Mouse (Mus musculus) kidney, embryonic 16.5 days (tissue): ENCODE data around the gene Il17f. TPM values are rescaled to one million over a fixed set of nuclear protein-coding genes. Genes with fewer than 3 reads are reported as not detected.
A peak's percentile ranks its signal among the peaks of the same experiment; 100 is the strongest.
"Not testable (repeated sequence)": the region's sequence is repeated elsewhere in the genome, so short reads cannot be mapped to it uniquely, and the experiment has no call there.

ENCODE experiments used
- ATAC-seq: fragments of 200-750 bp; cut with Nextera tagmentation; 2 replicates; pipeline ENCODE4 v1.8.0; 2017; ENCODE audit warnings: moderate TSS enrichment; ENCODE audit not compliant: low FRiP score, low TSS enrichment
- H3K27ac ChIP-seq: fragments of 300-500 bp; sonication (generic); 2 replicates; pipeline ENCODE4 v1.5.1; 2014; ENCODE audit warnings: low read length
- H3K27me3 ChIP-seq: fragments of 300-500 bp; sonication (generic); 2 replicates; pipeline ENCODE4 v1.6.1; 2014; ENCODE audit warnings: low read length, control low read depth, mixed read lengths; ENCODE audit not compliant: insufficient read depth
- H3K36me3 ChIP-seq: fragments of 300-500 bp; sonication (generic); 2 replicates; pipeline ENCODE4 v1.6.1; 2014; ENCODE audit warnings: low read length, control low read depth, mixed read lengths; ENCODE audit not compliant: insufficient read depth
- H3K4me1 ChIP-seq: fragments of 300-500 bp; sonication (generic); 2 replicates; pipeline ENCODE4 v1.6.1; 2014; ENCODE audit warnings: low read length, control low read depth, mixed read lengths; ENCODE audit not compliant: insufficient read depth
- H3K4me2 ChIP-seq: fragments of 300-500 bp; sonication (generic); replicated peaks from 2 replicates; pipeline ENCODE4 v1.6.1; 2014; ENCODE audit warnings: low read depth, low read length
- H3K4me3 ChIP-seq: fragments of 300-500 bp; sonication (generic); 2 replicates; pipeline ENCODE4 v1.5.1; 2014; ENCODE audit warnings: mild to moderate bottlenecking, low read length
- H3K9ac ChIP-seq: fragments of 300-500 bp; sonication (generic); replicated peaks from 2 replicates; pipeline ENCODE4 v1.6.1; 2014; ENCODE audit warnings: low read length
- H3K9me3 ChIP-seq: fragments of 300-500 bp; sonication (generic); 2 replicates; pipeline ENCODE4 v1.6.1; 2016; ENCODE audit warnings: low read length, control low read depth
- WGBS: fragments of 180-500 bp; shearing (Covaris S2); extraction: QIAGEN DNeasy Blood & Tissue Kit; methylation state at CpG from one replicate; pipeline ENCODE4 v1.1.7; 2014; 5-methylcytosine and 5-hydroxymethylcytosine counted together
- polyA plus RNA-seq: library from polyadenylated mRNA; unstranded; fragments of >200 nt; fragmentation: Nextera tagmentation; extraction: Ambion mirVana; gene quantifications from 2 replicates; pipeline ENCODE4 v1.2.1, GENCODE M21; 2015

Gene Il17f
- polyA plus RNA-seq, 1 experiment from 2014 or later, result not detected

DNA sequence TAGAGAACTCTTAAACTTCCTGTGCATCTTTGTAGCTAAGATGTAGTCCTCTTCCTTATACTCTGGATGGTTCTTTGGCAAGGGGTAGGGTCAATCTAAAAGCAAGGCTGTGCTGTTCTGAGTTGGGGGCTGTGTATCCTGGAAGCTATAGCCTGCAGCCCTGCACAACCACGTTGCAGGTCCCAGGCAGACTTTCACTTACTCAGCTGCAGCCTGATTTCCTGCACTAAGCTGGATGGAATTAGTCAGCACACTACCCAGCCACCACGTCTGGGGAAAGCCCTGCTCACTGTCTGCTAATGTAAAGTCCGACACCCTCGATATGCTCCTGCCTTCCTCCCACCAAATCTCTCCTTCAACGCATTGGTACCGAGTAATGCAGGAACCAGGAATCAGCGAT, 997 bp upstream of the Il17f start:
- Histone ChIP-seq H3K27ac (no peak overlapping the region), H3K36me3 (no peaks in the 10 kb centered on the region), H3K9me3 (no peaks in the 10 kb centered on the region), H3K4me3 (no peak overlapping the region), H3K4me1 (peaks cover 4% of the 10 kb centered on the region; the same call in 1 of the 2 replicates), H3K27me3 (no peaks in the 10 kb centered on the region), H3K9ac (no peak overlapping the region), H3K4me2 (no peak overlapping the region)
- 68% methylated on average over 7 of the region's 7 CpGs for WGBS
- ATAC-seq, result no peak

DNA sequence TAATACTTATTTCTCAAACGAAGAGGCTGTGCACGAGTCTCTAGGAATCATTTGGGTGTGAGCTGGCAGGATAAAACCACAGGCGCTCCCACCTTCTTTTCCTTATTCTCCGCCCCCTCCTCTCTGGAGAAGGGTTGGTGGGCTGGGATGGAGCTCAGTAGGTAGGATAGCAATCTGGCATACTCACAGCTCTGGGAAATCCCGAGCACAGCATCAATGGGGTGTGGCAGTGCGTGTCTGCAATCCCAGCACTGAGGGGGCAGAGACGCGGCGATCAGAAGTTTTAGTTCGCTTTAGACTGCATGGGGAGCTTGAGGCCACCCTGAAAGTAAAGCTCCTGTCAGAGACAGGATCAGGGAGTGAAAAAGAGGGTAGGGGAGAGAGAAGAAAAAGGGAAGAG, 2.0 kb downstream of the Il17f start:
- H3K27ac ChIP-seq, result no peak overlapping the region
- peak overlapping the region; percentile 40 for H3K4me2 ChIP-seq
- 31% methylated on average over 10 of the region's 10 CpGs for WGBS
- peaks cover 4% of the 10 kb centered on the region; the same call in 1 of the 2 replicates for H3K4me1 ChIP-seq
- no peaks in the 10 kb centered on the region for H3K27me3 ChIP-seq
- no peaks in the 10 kb centered on the region for H3K9me3 ChIP-seq
- H3K4me3 ChIP-seq, result peak overlapping the region; percentile 20; the same call in 1 of the 2 replicates
- ATAC-seq, result peak; percentile 54; the same call in 1 of the 2 replicates
- H3K9ac ChIP-seq, result no peak overlapping the region
- no peaks in the 10 kb centered on the region for H3K36me3 ChIP-seq

DNA sequence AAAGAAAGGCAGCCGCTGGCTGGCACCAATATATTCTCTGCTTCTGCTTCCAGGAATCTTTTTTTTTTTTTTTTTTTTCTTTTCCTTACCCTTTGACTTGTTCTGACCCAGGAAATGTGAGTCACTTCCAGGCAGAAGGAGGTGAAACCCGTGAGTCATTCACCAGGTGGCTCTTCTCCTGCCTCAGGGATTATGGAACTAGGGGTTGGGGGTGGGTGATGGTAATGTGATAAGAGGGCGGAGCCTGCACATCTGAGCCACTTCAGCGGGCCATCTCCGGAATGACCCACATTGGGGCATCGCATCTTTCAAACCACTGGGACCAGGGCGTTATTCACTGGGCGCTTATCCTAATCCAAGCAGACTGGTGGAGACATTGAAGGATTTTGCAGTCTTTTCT, 3.4 kb downstream of the Il17f start:
- no peak overlapping the region for H3K27ac ChIP-seq
- H3K36me3 ChIP-seq, result no peaks in the 10 kb centered on the region
- no peak overlapping the region for H3K4me3 ChIP-seq
- no peaks in the 10 kb centered on the region for H3K27me3 ChIP-seq
- H3K4me2 ChIP-seq, result no peak overlapping the region
- ATAC-seq, result no peak
- H3K4me1 ChIP-seq, result peaks cover 4% of the 10 kb centered on the region; the same call in 1 of the 2 replicates
- no peaks in the 10 kb centered on the region for H3K9me3 ChIP-seq
- WGBS, result 43% methylated on average over 8 of the region's 8 CpGs
- H3K9ac ChIP-seq, result no peak overlapping the region

DNA sequence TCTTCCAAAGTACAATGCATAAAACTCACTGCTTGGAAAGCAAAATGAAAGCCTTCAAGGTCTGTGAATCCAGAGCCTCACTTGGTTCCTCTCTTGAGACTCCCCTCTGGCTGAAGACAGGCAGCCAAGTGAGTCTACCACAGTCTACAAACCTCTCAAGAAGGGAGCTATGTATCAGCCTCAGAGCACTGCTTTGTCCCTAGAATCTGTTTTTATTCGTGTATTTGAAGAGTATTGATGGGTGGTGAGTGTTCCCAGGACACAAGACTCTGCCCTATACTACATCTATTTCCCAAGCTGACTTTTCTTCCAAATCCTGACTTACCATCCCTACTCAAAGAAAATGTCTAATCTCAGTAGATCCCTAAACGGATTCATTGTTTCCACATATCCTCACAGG, 12.1 kb downstream of the Il17f start:
- WGBS, result 79% methylated on average over 2 of the region's 2 CpGs
- H3K36me3 ChIP-seq, result no peaks in the 10 kb centered on the region
- H3K9ac ChIP-seq, result no peak overlapping the region
- peaks cover 2% of the 10 kb centered on the region for H3K9me3 ChIP-seq
- H3K27ac ChIP-seq, result no peak overlapping the region
- no peak overlapping the region for H3K4me2 ChIP-seq
- no peaks in the 10 kb centered on the region for H3K4me1 ChIP-seq
- H3K4me3 ChIP-seq, result no peak overlapping the region
- no peak for ATAC-seq
- no peaks in the 10 kb centered on the region for H3K27me3 ChIP-seq

DNA sequence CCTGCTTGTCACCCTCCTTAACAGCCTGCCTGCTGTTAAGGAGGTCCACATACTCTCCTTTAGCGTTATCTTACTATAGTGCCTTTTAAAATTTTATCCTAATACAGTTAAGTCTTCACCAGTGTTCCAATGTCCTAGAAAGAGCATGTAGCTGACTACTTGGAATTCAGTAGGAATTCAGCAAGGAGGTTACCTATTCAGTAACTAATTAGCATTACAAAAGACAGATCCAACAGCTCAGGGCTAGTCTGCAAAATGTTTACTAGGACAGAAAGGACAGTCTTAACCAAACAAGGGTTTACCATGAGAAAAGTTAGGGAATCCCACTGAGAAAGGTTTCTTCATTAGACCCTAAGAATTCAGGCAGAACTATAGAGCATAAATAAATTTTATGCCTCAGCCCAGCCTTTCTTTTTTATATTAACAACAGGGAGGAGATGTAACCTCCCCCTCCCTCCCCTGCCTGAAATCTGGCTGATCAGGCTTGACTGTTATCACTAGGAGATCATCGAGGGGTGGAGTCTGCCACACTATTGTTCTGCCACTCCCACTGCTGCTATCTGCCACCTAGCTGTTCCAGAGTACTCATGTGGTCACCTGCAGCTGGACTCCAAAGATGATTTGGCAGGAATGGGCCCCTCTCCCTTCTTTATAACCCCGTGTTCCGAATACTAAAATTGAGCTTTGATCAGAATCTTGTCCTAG, 16.2 kb downstream of the Il17f start:
- H3K27me3 ChIP-seq, ATAC-seq, H3K4me2 ChIP-seq, H3K27ac ChIP-seq, H3K36me3 ChIP-seq, H3K4me3 ChIP-seq, H3K4me1 ChIP-seq, H3K9me3 ChIP-seq, H3K9ac ChIP-seq: not testable (repeated sequence)
- WGBS, result 82% methylated on average over 4 of the region's 4 CpGs

DNA sequence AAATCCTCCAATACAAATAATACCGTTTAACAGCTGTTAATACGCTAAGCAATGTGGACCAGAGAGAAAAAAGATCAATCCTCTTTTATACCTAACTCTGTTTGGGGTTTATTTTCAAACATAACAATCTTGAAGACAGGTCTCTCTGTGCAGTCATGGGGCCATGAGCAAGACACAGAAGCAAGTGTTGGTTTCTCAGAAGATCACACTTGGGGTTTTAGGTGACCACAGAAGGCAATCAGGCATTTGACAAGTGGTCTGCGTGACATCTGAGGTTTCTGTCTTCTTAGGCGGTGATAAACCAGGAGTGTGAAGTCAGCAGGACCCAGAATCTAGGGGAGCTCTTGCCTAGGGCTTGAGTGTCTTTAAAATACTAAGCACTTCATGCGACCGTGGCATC, 23.9 kb downstream of the Il17f start:
- Histone ChIP-seq H3K27me3 (no peaks in the 10 kb centered on the region), H3K27ac (no peak overlapping the region), H3K4me1 (no peaks in the 10 kb centered on the region), H3K4me3 (no peak overlapping the region), H3K9me3 (no peaks in the 10 kb centered on the region), H3K36me3 (no peaks in the 10 kb centered on the region), H3K9ac (no peak overlapping the region), H3K4me2 (no peak overlapping the region)
- peak; percentile 9; the same call in 1 of the 2 replicates for ATAC-seq
- 45% methylated on average over 6 of the region's 6 CpGs for WGBS

DNA sequence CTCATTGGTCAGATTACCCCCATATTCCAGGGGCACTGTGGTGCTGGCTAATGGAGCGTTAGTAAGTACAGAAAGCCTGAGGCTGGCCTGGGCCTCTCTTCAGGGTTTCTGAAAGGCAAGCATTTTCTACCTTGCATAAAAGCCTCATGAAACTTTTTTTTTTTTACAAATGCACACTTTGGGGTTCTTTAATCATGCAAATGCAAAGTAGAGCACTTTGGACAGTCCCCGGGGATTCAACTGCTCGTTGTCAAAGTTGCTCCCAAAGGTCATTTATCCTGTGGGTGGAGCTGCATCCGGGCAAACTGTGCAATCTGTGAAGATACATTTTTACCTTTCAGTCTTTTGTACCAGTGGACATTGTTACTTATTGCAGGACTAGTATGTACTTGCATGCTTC, 29.0 kb downstream of the Il17f start:
- Histone ChIP-seq H3K4me1 (no peaks in the 10 kb centered on the region), H3K4me2 (no peak overlapping the region), H3K9me3 (no peaks in the 10 kb centered on the region), H3K9ac (no peak overlapping the region), H3K36me3 (no peaks in the 10 kb centered on the region), H3K4me3 (no peak overlapping the region), H3K27me3 (no peaks in the 10 kb centered on the region), H3K27ac (no peak overlapping the region)
- ATAC-seq, result no peak
- 72% methylated on average over 4 of the region's 4 CpGs for WGBS

DNA sequence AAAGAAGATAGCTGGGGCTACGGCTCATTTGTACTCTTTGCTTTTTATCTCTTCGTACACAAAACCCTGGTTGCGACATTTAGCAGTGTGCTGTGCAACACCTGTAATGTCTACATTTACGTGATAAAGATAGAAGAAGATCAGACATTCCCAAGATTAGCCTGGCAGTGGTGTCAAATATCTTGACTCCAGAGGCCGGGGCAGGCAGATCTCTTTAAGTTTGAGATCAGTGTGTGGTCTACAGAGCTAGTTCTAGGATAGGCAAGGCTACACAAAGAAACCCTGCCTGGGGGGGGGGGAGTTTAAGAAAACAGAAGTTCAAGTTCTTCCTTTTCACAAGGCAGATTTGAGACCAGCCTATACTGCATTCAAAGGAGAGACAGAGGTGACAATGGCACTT, 30.1 kb downstream of the Il17f start:
- WGBS, result 88% methylated on average over 5 of the region's 5 CpGs
- Histone ChIP-seq H3K9ac (no peak overlapping the region), H3K4me2 (no peak overlapping the region), H3K27ac (no peak overlapping the region), H3K9me3 (no peaks in the 10 kb centered on the region), H3K4me3 (no peak overlapping the region), H3K36me3 (no peaks in the 10 kb centered on the region), H3K27me3 (no peaks in the 10 kb centered on the region), H3K4me1 (no peaks in the 10 kb centered on the region)
- ATAC-seq, result no peak

DNA sequence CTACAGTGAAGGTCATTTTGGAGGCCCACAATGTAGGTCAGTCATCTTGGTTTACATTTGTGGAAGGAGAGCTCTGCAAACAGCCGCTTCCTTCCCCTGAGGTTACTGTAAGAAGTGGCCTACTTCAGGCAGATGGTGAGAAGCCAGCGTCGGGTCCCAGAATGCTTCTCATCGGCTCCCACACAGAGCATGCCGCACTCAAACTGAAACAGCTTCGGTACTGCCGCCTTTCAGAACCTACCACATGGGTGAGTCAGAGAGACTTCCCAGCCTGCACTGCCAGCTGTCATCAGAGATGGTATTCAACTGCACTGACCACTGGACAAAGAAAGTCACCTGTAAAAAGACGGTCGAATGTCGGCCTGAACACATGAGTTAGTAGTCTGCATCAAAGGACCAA, 30.6 kb downstream of the Il17f start:
- H3K27ac ChIP-seq, result no peak overlapping the region
- H3K9me3 ChIP-seq, result no peaks in the 10 kb centered on the region
- no peaks in the 10 kb centered on the region for H3K4me1 ChIP-seq
- H3K4me2 ChIP-seq, result no peak overlapping the region
- no peak overlapping the region for H3K9ac ChIP-seq
- ATAC-seq, result no peak
- no peaks in the 10 kb centered on the region for H3K27me3 ChIP-seq
- no peak overlapping the region for H3K4me3 ChIP-seq
- H3K36me3 ChIP-seq, result no peaks in the 10 kb centered on the region
- 80% methylated on average over 10 of the region's 10 CpGs for WGBS

- no peak overlapping the region for H3K27ac ChIP-seq
- H3K27me3 ChIP-seq, result no peaks in the 10 kb centered on the region
- no peak for ATAC-seq
- no peak overlapping the region for H3K4me2 ChIP-seq
- no peaks in the 10 kb centered on the region for H3K36me3 ChIP-seq
- no peak overlapping the region for H3K9ac ChIP-seq
- no peaks in the 10 kb centered on the region for H3K9me3 ChIP-seq
- H3K4me3 ChIP-seq, result no peak overlapping the region
- H3K4me1 ChIP-seq, result no peaks in the 10 kb centered on the region
- WGBS, result 80% methylated on average over 3 of the region's 3 CpGs
Observed at GRCm38 (mm10) chr1:20757586-20757985, 32.8 kb downstream of the Il17f start.
